Mouse (Mus musculus) MEL (cell line): ENCODE measurements around the gene Acox2. TPM values are rescaled to one million over a fixed set of nuclear protein-coding genes. Genes with fewer than 3 reads are reported as not detected.

Experiments
- DNase-seq: peaks from one replicate; pipeline ENCODE4 v3.0.0; 2011; ENCODE audit warnings: low read depth, low spot score
- H3K27ac ChIP-seq: 2 replicates; pipeline ENCODE4 v1.5.1; 2012; ENCODE audit warnings: low read depth, mild to moderate bottlenecking, control low read depth, low read length, moderate library complexity; ENCODE audit not compliant: control insufficient read depth
- H3K27me3 ChIP-seq, 2 experiments: fragments of 150-350 bp in 1 of 2; sonication (generic) in 1 of 2; 2 replicates each; pipeline ENCODE4 v1.6.1; 2012; ENCODE audit warnings: low read length in 2 of 2, mild to moderate bottlenecking in 2 of 2, improper control_type of control experiment in 1 of 2, moderate library complexity in 1 of 2; ENCODE audit not compliant: insufficient read depth in 2 of 2, control insufficient read depth in 1 of 2
- H3K36me3 ChIP-seq, 2 experiments: 2 replicates each; pipeline ENCODE4 v1.6.1; 2012 to 2014; ENCODE audit warnings: low read length in 2 of 2, improper control_type of control experiment in 1 of 2, inconsistent platforms in 1 of 2, mild to moderate bottlenecking in 1 of 2; ENCODE audit not compliant: insufficient read depth in 2 of 2, control insufficient read depth in 1 of 2
- H3K4me1 ChIP-seq, 2 experiments: fragments of 150-350 bp in 1 of 2; sonication (generic) in 1 of 2; 2 replicates each; pipeline ENCODE4 v1.6.1; 2012; ENCODE audit warnings: low read length in 2 of 2, improper control_type of control experiment in 1 of 2, mild to moderate bottlenecking in 1 of 2; ENCODE audit not compliant: insufficient read depth in 2 of 2, control insufficient read depth in 1 of 2
- H3K4me3 ChIP-seq, 2 experiments: fragments of 150-350 bp in 1 of 2; sonication (generic) in 1 of 2; 2 replicates each; pipeline ENCODE4 v1.5.1; 2012; ENCODE audit warnings: low read depth in 2 of 2, low read length in 2 of 2, mild to moderate bottlenecking in 2 of 2, moderate library complexity in 2 of 2, control low read depth in 1 of 2, improper control_type of control experiment in 1 of 2; ENCODE audit not compliant: control insufficient read depth in 1 of 2, insufficient read depth in 1 of 2
- H3K79me2 ChIP-seq: 2 replicates; pipeline ENCODE4 v1.6.1; 2012; ENCODE audit warnings: mild to moderate bottlenecking, low read length, moderate library complexity; ENCODE audit not compliant: control insufficient read depth, poor library complexity, insufficient read depth
- H3K9ac ChIP-seq: 2 replicates; pipeline ENCODE4 v1.6.1; 2012; ENCODE audit warnings: low read depth, mild to moderate bottlenecking, control low read depth, low read length, moderate library complexity; ENCODE audit not compliant: control insufficient read depth, poor library complexity, severe bottlenecking
- H3K9me3 ChIP-seq: fragments of 150-350 bp; sonication (generic); replicated peaks from 2 replicates; pipeline ENCODE4 v1.6.1; 2012; ENCODE audit warnings: mild to moderate bottlenecking, low read length, improper control_type of control experiment, moderate library complexity; ENCODE audit not compliant: insufficient read depth
- CTCF ChIP-seq, 3 experiments: IDR thresholded peaks in 2 of 3; conservative IDR thresholded peaks in 1 of 3; 2 replicates each; pipeline ENCODE4 v1.5.1; 2011 to 2012; ENCODE audit warnings: low read length in 3 of 3, low read depth in 2 of 3, mild to moderate bottlenecking in 2 of 3, improper control_type of control experiment in 1 of 3, inconsistent platforms in 1 of 3, mixed read lengths in 1 of 3, moderate library complexity in 1 of 3; ENCODE audit not compliant: control insufficient read depth in 1 of 3, insufficient read depth in 1 of 3, poor library complexity in 1 of 3, severe bottlenecking in 1 of 3
- ELF1 ChIP-seq: IDR thresholded peaks from 2 replicates; pipeline ENCODE4 v1.6.1; 2014; ENCODE audit warnings: low read depth, mild to moderate bottlenecking, inconsistent platforms, low read length, improper control_type of control experiment, moderate library complexity
- GATA1 ChIP-seq: IDR thresholded peaks from 2 replicates; pipeline ENCODE4 v1.6.1; 2011; ENCODE audit warnings: low read depth, low read length, improper control_type of control experiment
- NELFE ChIP-seq: IDR thresholded peaks from 2 replicates; pipeline ENCODE4 v1.6.1; 2011; ENCODE audit warnings: low read depth, low read length, improper control_type of control experiment
- POLR2A ChIP-seq, 2 experiments: IDR thresholded peaks; 2 replicates each; pipeline ENCODE4 v1.6.1; 2011 to 2012; ENCODE audit warnings: low read length in 2 of 2, mild to moderate bottlenecking in 2 of 2, control low read depth in 1 of 2, improper control_type of control experiment in 1 of 2, low read depth in 1 of 2, moderate library complexity in 1 of 2; ENCODE audit not compliant: control insufficient read depth in 1 of 2, insufficient read depth in 1 of 2, poor library complexity in 1 of 2
- POLR2AphosphoS2 ChIP-seq: IDR thresholded peaks from 2 replicates; pipeline ENCODE4 v1.6.1; 2011; ENCODE audit warnings: low read length, improper control_type of control experiment
- POLR2AphosphoS5 ChIP-seq: IDR thresholded peaks from 2 replicates; pipeline ENCODE4 v1.6.1; 2012; ENCODE audit warnings: low read depth, borderline replicate concordance, mild to moderate bottlenecking, inconsistent platforms, low read length, moderate library complexity, mixed read lengths
- RCOR1 ChIP-seq: IDR thresholded peaks from 2 replicates; pipeline ENCODE4 v1.6.1; 2012; ENCODE audit warnings: low read depth, mild to moderate bottlenecking, inconsistent platforms, low read length, improper control_type of control experiment
- SIN3A ChIP-seq: IDR thresholded peaks from 2 replicates; pipeline ENCODE4 v1.6.1; 2012; ENCODE audit warnings: low read length, improper control_type of control experiment, inconsistent platforms
- SMC3 ChIP-seq: IDR thresholded peaks from 2 replicates; pipeline ENCODE4 v1.6.1; 2011; ENCODE audit warnings: low read depth, low read length, improper control_type of control experiment
- TAL1 ChIP-seq: IDR thresholded peaks from 2 replicates; pipeline ENCODE4 v1.6.1; 2012; ENCODE audit warnings: mild to moderate bottlenecking, inconsistent platforms, low read length, moderate library complexity, mixed read lengths
- ZMIZ1 ChIP-seq: IDR thresholded peaks from 2 replicates; pipeline ENCODE4 v1.6.1; 2012; ENCODE audit warnings: low read depth, mild to moderate bottlenecking, inconsistent platforms, low read length, improper control_type of control experiment, moderate library complexity
- polyA plus RNA-seq, 2 experiments: library from polyadenylated mRNA; stranded (reverse) in 1 of 2; unstranded in 1 of 2; fragments of >175 nt in 1 of 2; fragments of >200 nt in 1 of 2; gene quantifications; 2 replicates each; pipeline versions ENCODE4 v1.2.1 to v1.2.4; 2012; ENCODE audit warnings: low replicate concordance in 2 of 2, low read depth in 1 of 2; ENCODE audit not compliant: insufficient read length in 2 of 2, insufficient read depth in 1 of 2, missing spikeins in 1 of 2
- total RNA-seq: library from RNA; depleted of rRNA; stranded (reverse); fragments of 300-350 nt; gene quantifications from 2 replicates; pipeline ENCODE4 v1.2.3, GENCODE M21; 2012

The Acox2 gene
- total and polyA plus RNA-seq, 3 experiments: 0.43 TPM; not detected in 2

GRCm38 (mm10) chr14:8209896-8210295 lies 49.3 kb downstream of the Acox2 start:
- peaks cover under 1 to 5% of the 10 kb centered on the region in 2 experiments for H3K27me3 ChIP-seq
- H3K79me2 ChIP-seq: peaks cover 8% of the 10 kb centered on the region
- H3K9me3 ChIP-seq: no peaks in the 10 kb centered on the region
- H3K4me3 ChIP-seq: no peak overlapping the region
- no peak overlapping the region for H3K9ac ChIP-seq
- H3K36me3 ChIP-seq: no peaks in the 10 kb centered on the region
- DNase-seq: no peak
- H3K4me1 ChIP-seq: no peaks in the 10 kb centered on the region
- no peak overlapping the region for H3K27ac ChIP-seq
- no peak for TF ChIP-seq ZMIZ1
- no peak for TF ChIP-seq NELFE
- TF ChIP-seq SIN3A: no peak
- TF ChIP-seq GATA1: no peak
- no peak for TF ChIP-seq TAL1
- no peak for TF ChIP-seq POLR2A (IDR thresholded peaks at IDR 0.05; ENCODE audit: control insufficient read depth in 1 of 2, insufficient read depth in 1 of 2, low read depth in 1 of 2, low read length in 2 of 2, poor library complexity in 1 of 2)

- no peak for DNase-seq
- no peaks in the 10 kb centered on the region for H3K9me3 ChIP-seq
- no peak overlapping the region for H3K27ac ChIP-seq
- no peak overlapping the region for H3K4me3 ChIP-seq
- TF ChIP-seq CTCF (IDR thresholded peaks at IDR 0.05 in 2 of 3, conservative IDR thresholded peaks at IDR 0.05 in 1 of 3; ENCODE audit: control insufficient read depth in 1 of 3, insufficient read depth in 1 of 3, low read depth in 2 of 3, low read length in 3 of 3, poor library complexity in 1 of 3, severe bottlenecking in 1 of 3) (no peak), SMC3 (no peak), POLR2AphosphoS2 (no peak), POLR2AphosphoS5 (no peak), ELF1 (no peak), POLR2A (IDR thresholded peaks at IDR 0.05; ENCODE audit: control insufficient read depth in 1 of 2, insufficient read depth in 1 of 2, low read depth in 1 of 2, low read length in 2 of 2, poor library complexity in 1 of 2) (no peak)
- no peaks in the 10 kb centered on the region for H3K36me3 ChIP-seq
- no peaks in the 10 kb centered on the region for H3K79me2 ChIP-seq
- H3K27me3 ChIP-seq: peaks cover 5 to 6% of the 10 kb centered on the region in 2 experiments
- H3K9ac ChIP-seq: no peak overlapping the region
- no peaks in the 10 kb centered on the region for H3K4me1 ChIP-seq
Measured at GRCm38 (mm10) chr14:8208876-8209275, 50.3 kb downstream of the Acox2 start.

GRCm38 (mm10) chr14:8207543-8207942 lies 51.6 kb downstream of the Acox2 start:
- H3K27ac ChIP-seq: no peak overlapping the region
- no peaks in the 10 kb centered on the region for H3K79me2 ChIP-seq
- TF ChIP-seq RCOR1 (no peak), CTCF (IDR thresholded peaks at IDR 0.05 in 2 of 3, conservative IDR thresholded peaks at IDR 0.05 in 1 of 3; ENCODE audit: control insufficient read depth in 1 of 3, insufficient read depth in 1 of 3, low read depth in 2 of 3, low read length in 3 of 3, poor library complexity in 1 of 3, severe bottlenecking in 1 of 3) (no peak)
- TF ChIP-seq, all 39 proteins: peak for 0
- DNase-seq: no peak
- no peak overlapping the region for H3K9ac ChIP-seq
- H3K9me3 ChIP-seq: no peaks in the 10 kb centered on the region
- H3K27me3 ChIP-seq: peaks cover 6 to 9% of the 10 kb centered on the region in 2 experiments
- no peak overlapping the region for H3K4me3 ChIP-seq
- no peaks in the 10 kb centered on the region for H3K36me3 ChIP-seq
- H3K4me1 ChIP-seq: no peaks in the 10 kb centered on the region
